Comparison of ENCODE assay signal across 16 mouse cellular contexts in the genomic region with DNA sequence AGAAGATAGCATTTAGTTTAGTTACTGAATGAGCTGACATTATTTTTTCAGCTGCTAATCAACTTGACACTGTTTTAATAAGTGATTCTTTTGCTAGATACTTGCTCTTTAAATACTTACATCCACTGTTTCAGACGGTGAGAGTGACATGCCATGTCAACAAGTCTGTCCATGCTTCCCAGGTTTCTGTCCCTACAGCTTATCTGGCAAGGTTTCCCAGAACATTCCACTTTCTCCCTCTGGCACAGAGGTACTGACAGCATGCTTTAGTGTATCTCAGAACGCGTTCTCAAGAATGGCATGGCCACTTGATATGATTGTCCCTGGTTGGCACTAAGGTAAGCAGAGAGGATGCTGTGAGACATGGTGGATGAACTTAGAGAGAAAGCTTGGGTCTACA.
"Had no signal": no experiment of that assay in that cellular context is flagged by ENCODE, and none has a peak within 500 bp of the region (broad histone marks: within the 10 kb centered on the region; RNA-seq: fewer than 3 reads in every experiment).

No protein-coding gene starts in this region.

- H3K36me3 ChIP-seq: liver, embryonic 13.5 days had no signal

- H3K9ac ChIP-seq: liver, embryonic 13.5 days had no signal

- H3K4me2 ChIP-seq: liver, embryonic 13.5 days; midbrain, embryonic 11.5 days had no signal

- H3K27ac ChIP-seq: left cerebral cortex, adult 2 months; liver, embryonic 13.5 days; stomach, postnatal 0 days had no signal

- H3K27me3 ChIP-seq: liver, embryonic 13.5 days had no signal

- DNase-seq: kidney, postnatal 10 days; kidney, postnatal 36 days; layer of hippocampus, postnatal 36 days; liver, embryonic 13.5 days; lung, adult 2 months; lung, postnatal 14 days; lung, postnatal 4 days; midbrain, embryonic 14.5 days; right cerebral cortex, postnatal 14 days; right cerebral cortex, postnatal 4 days; thymus, adult 2 months; thymus, postnatal 14 days; thymus, postnatal 4 days had no signal

- H3K9me3 ChIP-seq: liver, embryonic 13.5 days had no signal

- H3K4me3 ChIP-seq: left cerebral cortex, adult 2 months; liver, embryonic 13.5 days had no signal

- H3K4me1 ChIP-seq: liver, embryonic 13.5 days had no signal
